Mouse (Mus musculus) thymus, adult 18-20 months (tissue): ENCODE measurements around the gene Mbnl2.

Source experiments
- DNase-seq, 2 experiments: peaks; one replicate each; pipeline ENCODE4 v3.0.0; 2022; ENCODE audit warnings: mixed read lengths in 2 of 2

Gene Mbnl2

DNA sequence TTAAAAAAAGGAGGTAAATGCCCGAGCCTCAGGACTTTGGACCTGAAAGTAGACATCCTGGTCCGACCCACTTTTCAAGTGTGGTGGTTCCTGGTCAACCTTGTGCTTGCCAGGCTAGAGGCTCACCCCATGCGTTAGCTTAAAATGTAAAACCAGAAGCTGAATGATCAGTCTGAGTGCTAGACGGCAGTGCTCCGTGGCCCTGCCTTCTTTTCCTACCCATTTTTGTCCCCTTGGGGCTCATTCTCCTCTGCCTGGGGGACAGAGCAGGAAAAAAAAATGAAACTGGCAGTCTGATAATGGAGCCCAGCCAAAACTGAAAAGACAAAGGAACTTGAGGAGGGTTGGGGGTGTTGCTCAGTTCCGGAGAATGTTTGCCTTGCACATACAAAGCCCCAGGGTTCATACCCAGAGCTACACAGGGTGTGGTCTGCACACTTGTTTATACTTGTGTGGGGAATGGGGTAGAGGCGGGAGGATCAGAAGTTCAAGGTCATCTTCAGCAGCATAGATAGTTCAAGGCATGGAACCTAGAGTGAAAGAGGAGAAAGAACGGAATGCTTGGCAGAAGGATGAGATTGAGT is 87.0 kb downstream of the Mbnl2 start:
- no peak for DNase-seq

GRCm38 (mm10) chr14:120363090-120363818 is 87.8 kb downstream of the Mbnl2 start:
- DNase-seq = no peak

DNA sequence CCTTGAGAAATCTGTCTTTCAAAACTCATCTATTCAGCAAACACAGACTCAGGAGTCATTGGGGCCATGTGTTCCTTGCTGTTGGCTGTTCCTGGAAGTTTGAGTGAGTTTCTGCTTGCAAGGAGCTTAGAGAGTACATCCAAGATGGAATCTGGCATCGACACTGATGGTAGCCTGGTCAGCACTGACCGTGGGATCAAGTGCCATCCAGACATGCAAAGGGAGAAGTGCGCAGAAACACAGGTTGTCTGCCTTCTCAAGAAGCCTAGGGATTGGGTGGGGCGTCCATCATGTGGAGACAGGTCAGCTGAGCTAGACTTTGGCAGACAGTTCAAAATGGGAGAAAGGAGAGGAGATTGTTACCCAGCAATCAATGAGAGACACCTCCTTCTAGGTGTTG is 89.6 kb downstream of the Mbnl2 start:
- no peak for DNase-seq

- DNase-seq = no peak
These were observed 91.5 kb downstream of the Mbnl2 start for GRCm38 (mm10) chr14:120366962-120367361.

GRCm38 (mm10) chr14:120367589-120367988 is 92.1 kb downstream of the Mbnl2 start:
- no peak for DNase-seq

DNA sequence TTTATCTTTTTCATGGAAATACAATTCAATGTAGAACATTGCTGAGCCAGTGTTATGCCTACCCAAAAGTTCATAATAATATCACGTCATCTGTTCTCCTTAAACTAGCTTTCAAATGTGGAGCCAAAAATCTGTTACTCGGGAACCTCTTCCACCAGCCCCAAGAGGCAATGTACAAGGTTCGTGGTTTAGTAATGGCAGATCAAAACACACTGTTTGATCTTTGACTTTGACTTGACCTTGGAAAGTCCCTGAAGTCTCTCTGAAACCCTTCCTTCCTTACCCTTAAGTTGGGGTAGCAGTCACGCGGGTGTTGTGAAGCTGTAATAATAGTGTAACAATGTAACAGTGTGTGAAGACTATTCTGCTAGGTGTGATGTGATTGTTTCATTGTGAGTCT is 93.0 kb downstream of the Mbnl2 start:
- DNase-seq = no peak

DNA sequence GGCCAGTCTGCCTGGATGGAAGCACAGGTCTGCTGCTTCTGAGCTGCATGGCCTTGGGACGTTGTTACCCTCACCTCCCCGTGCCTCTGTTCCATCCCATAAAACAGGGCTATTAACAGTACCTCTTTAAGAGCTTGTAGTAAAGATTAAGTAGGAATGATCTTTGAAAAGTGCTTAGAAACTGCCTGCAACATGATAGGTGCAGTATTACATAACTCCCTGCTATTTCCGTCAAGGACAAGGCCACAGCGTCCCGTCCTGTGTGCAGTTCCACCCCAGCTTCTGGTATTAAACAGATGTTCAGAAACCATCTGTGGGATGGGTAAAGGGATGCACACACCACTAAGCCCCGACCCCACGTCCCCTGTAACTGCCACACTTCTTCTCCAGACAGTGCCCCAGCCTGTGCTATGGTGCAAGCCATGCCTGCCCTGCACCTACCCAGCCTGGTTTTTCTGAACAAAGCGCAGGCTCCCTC is 93.5 kb downstream of the Mbnl2 start:
- no peak for DNase-seq

DNA sequence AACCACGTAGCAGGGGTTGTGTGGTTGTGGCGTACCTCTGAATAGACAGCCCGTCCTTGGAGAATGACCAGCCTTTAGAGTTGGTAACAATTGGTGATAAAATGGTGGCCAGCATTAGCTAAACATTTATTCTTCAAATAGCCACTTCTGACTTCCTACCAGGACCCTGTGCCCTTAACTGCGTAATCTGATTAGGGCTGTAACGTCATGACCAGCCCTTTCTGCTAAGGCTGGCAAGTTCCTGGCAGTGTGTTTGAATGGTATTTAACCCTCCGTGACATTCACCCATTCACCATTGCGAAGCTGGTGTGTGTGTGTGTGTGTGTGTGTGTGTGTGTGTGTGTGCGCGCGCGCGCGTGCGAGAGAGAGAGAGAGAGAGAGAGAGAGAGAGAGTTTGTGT is 94.6 kb downstream of the Mbnl2 start:
- no peak for DNase-seq

DNA sequence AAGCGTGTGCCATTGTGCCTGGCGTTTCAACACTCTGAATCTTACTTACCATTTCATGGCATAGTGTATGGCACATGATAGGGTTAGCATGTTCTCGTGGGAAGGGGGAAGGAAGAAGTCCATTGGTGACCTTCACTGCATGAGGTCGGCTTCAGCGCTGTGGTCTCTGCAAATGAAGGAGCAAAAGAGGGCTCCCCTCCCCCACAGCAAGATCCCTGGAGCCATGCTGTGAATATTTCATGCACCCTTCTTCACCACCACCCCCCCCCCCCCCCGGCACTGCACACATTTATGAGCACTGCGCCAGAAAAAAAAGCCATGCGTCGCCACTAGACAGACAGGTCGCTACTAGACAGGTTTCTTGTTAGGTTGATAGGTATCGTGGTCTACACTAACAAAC is 95.2 kb downstream of the Mbnl2 start:
- DNase-seq = no peak

GRCm38 (mm10) chr14:120371174-120371573 is 95.7 kb downstream of the Mbnl2 start:
- DNase-seq = no peak

GRCm38 (mm10) chr14:120373026-120374024 is 97.9 kb downstream of the Mbnl2 start:
- no peak for DNase-seq

DNA sequence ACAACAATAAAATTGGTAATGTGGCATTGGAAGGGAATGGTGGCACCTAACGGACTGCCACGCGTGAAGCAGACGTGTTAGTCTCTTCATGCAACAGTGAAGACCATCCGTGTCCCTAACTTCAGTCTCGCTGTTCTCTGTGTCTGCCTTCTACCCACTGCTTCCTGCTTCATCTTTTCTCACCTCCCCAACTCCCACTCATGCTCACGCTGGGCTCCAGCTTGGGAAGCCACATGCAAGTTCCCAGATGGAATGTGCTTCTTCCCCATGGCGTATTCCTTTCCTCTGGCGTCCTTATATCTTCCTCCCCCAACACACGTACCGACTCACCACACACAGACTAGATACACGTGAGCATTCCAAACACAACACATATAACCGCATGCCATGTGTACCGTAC is 99.3 kb downstream of the Mbnl2 start:
- no peak for DNase-seq

- no peak for DNase-seq
These were observed 101.7 kb downstream of the Mbnl2 start for GRCm38 (mm10) chr14:120377192-120377591.

DNA sequence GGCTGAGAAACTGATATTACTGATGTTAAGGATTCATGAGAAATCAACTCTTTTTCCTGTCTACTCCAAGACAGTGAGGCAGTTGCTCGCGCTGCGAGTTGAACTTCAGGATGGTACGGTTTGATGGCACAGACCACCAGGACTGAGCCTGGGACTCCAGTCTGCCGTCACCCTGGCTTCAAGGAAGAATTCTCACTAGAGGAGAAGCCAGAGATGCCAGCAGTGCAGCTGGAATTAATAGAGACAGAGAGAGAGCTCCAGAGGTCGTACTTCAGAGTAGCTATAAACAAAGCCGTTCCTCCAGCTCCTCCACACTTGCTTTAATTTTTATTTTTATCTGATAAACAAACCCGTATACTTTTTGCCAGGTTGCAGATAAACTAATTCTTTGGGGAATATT is 102.5 kb downstream of the Mbnl2 start:
- no peak for DNase-seq

DNA sequence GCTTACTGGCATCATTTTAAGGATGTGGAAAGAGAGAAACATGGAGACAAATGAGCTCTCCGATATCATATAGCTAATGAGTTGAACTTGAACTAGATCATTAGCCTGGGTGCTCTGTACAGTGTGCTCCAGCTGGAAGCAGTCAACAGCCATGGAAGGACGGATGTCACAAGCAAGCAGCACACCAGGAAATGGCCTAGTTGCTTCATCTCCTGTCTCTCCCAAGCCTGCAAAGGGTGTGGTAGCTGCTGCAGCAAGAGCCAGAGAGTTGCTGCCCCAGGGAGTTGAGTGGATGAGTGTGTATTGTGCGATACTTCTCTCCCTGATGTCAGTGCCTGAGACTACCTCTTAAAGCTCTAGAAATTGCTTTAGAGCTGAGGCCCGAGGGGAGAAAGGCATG is 104.2 kb downstream of the Mbnl2 start:
- DNase-seq = no peak

DNA sequence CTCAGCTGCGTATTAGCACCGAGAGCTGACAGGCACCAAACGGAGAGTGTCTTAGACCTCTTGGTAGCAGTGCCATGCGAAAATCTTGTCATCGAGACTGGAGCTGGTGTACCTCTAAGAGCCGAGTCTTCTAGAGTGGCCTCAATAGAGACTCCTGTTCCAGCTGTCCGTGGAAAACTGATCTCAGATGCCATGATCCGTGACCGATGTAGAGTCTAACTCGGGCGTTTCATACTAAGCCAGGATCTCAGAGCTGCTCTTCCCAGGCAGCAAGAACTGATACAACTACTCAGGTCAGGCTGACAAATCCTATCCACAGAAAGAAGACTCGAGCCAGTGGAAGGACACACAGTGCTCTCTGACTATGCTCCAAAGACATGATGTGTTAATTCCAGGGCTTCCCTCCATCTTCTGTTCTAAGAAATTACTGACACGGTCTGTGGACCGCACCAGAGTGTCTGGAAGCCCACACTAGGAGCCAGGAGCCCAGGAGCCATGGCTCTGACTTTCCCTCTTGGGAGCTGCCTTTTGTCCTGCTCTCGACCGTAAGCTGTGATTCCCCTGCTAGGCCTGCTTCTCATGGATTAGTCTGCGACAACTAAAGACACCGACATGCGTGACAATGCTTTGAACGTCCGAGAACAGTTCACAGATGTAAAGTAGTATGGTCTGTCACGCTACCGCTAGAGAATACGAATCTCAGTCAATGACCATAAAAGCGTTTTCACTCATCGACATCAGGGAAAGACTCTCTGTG is 106.1 kb downstream of the Mbnl2 start:
- DNase-seq = no peak

DNA sequence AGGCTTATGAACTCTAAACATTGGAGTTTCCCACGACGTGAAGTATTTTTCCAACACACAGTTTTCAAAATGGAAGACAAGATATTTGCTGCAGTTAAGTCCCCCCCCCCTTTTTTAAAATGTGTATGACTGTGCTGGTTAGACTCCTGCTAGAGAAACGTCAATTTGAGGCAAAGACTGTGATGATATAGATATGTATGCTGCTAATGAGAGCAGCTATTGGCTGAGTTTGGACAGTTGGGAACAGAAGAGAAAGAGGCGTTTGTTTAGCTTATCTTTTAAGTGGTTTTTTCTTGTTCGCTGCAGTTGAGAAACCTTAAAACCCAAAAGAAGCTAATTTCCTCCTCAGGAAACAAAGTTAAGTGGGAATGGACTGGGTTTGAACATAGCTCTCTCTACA is 106.7 kb downstream of the Mbnl2 start:
- DNase-seq = no peak

- DNase-seq = no peak
These were observed 107.8 kb downstream of the Mbnl2 start for GRCm38 (mm10) chr14:120383186-120383851.

DNA sequence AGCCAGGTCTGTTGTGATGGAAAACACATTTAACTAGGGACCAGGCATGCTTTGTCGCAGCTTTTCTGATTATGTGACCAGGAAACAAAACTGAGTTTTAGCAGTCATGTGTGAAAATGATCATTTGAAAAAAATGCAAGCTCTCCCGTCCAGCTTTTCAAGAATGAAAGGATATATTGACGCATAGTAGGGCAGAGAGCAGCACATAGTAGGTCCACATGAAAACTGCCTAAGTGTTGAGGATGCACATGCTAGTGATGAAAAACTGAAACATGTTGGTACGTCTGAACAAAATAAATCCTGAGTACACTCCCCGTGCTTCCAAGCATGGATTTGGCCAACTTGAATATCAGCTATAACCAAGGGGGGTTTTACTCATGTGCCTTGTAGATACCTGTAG is 109.1 kb downstream of the Mbnl2 start:
- no peak for DNase-seq

DNA sequence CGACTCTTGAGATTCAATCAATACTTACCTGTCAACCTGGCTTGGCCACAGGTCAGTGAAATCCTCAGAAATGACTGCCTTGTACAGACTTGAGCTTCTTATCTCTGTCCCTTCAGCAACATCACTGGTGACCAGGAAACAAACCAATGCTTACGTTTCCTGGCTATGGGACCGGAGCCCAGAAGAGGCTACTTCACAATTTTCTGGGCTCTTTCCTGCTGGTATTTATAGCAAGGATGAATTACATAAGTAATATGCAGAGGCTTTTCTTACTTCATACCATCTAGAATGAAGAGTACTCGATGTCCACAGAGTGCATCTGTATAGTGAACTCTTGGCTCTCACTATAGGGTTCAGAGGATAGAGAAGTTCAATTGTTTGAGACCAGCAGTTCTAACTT is 111.8 kb downstream of the Mbnl2 start:
- DNase-seq = no peak

DNA sequence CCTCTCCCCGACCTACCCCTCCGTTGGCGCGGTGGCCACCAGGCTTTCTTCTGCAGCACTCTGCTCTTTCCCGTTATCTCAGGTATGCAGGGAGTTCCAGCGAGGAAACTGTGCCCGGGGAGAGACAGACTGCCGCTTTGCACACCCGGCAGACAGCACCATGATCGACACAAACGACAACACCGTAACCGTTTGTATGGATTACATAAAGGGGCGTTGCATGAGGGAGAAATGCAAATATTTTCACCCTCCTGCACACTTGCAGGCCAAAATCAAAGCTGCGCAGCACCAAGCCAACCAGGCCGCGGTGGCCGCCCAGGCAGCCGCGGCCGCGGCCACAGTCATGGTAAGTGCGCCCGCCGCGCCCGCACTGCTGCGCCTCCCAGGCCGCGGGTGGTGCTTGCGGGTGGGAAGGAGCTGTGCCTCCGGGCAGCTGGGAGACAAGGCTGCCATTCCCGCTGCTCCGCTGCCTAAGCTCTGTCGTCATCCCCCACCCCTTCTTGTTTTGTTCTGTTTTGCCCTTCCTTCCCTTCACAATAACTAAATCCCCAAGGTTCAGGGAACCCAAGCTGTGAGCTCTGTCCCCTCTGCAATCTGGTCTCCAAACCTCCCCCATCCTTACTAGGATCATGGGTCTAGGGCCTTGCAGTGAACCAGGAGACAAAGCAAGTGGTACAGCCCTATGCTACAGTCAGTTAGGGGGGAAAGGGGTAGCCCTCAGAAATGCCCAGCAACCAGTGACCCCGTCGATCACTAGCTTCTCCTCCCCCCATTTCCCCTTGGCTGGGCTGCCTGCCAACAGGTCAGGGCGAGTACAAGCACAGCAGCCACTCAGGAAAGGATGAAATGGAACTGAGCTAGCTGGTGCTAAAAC is 113.6 kb downstream of the Mbnl2 start:
- no peak for DNase-seq
